Mouse (Mus musculus) hindbrain, embryonic 14.5 days (tissue): ENCODE results near the gene Vti1a. TPM values are rescaled to one million over a fixed set of nuclear protein-coding genes. Genes with fewer than 3 reads are reported as not detected.

Experiments used
- ATAC-seq: fragments of 200-750 bp; cut with Nextera tagmentation; 2 replicates; pipeline ENCODE4 v1.8.0; 2017; ENCODE audit warnings: moderate number of reproducible peaks, mild to moderate bottlenecking, moderate TSS enrichment, moderate library complexity; ENCODE audit not compliant: low FRiP score
- DNase-seq: peaks from one replicate; pipeline ENCODE4 v3.0.0-alpha.2; 2015; ENCODE audit warnings: low spot score
- H3K27ac ChIP-seq: fragments of 300-500 bp; sonication (generic); 2 replicates; pipeline ENCODE4 v1.5.1; 2014; ENCODE audit warnings: mild to moderate bottlenecking, moderate library complexity
- H3K27me3 ChIP-seq: fragments of 300-500 bp; sonication (generic); 2 replicates; pipeline ENCODE4 v1.6.1; 2014; ENCODE audit warnings: mild to moderate bottlenecking, low read length, mixed read lengths; ENCODE audit not compliant: control insufficient read depth, insufficient read depth
- H3K36me3 ChIP-seq: fragments of 300-500 bp; sonication (generic); replicated peaks from 2 replicates; pipeline ENCODE4 v1.6.1; 2014; ENCODE audit not compliant: control insufficient read depth, insufficient read depth
- H3K4me1 ChIP-seq: fragments of 300-500 bp; sonication (generic); replicated peaks from 2 replicates; pipeline ENCODE4 v1.6.1; 2014; ENCODE audit warnings: antibody characterized with exemption, low read length, mixed read lengths; ENCODE audit not compliant: control insufficient read depth, insufficient read depth
- H3K4me2 ChIP-seq: fragments of 300-500 bp; sonication (generic); replicated peaks from 2 replicates; pipeline ENCODE4 v1.6.1; 2014; ENCODE audit warnings: mild to moderate bottlenecking, moderate library complexity
- H3K4me3 ChIP-seq: fragments of 300-500 bp; sonication (generic); replicated peaks from 2 replicates; pipeline ENCODE4 v1.5.1; 2014; ENCODE audit warnings: mild to moderate bottlenecking, low read length
- H3K9ac ChIP-seq: fragments of 300-500 bp; sonication (generic); 2 replicates; pipeline ENCODE4 v1.6.1; 2014
- H3K9me3 ChIP-seq: fragments of 300-500 bp; sonication (generic); 2 replicates; pipeline ENCODE4 v1.6.1; 2016; ENCODE audit warnings: low read length; ENCODE audit not compliant: control insufficient read depth
- WGBS: fragments of 180-500 bp; shearing (Covaris S2); extraction: QIAGEN DNeasy Blood & Tissue Kit; methylation state at CpG from one replicate; pipeline ENCODE4 v1.1.7; 2014; 5-methylcytosine and 5-hydroxymethylcytosine counted together
- polyA plus RNA-seq: library from polyadenylated mRNA; unstranded; fragments of >200 nt; fragmentation: Nextera tagmentation; extraction: Ambion mirVana; gene quantifications from 2 replicates; pipeline ENCODE4 v1.2.1, GENCODE M21; 2014

The Vti1a gene
- polyA plus RNA-seq, 1 experiment from 2014 or later: 32.1 TPM

GRCm38 (mm10) chr19:55548206-55548605, 232.1 kb downstream of the Vti1a start:
- Histone ChIP-seq H3K9me3 (no peaks in the 10 kb centered on the region), H3K27me3 (peaks cover 13% of the 10 kb centered on the region; the same call in 1 of the 2 replicates), H3K4me3 (no peak overlapping the region), H3K4me2 (no peak overlapping the region), H3K4me1 (no peaks in the 10 kb centered on the region), H3K27ac (no peak overlapping the region), H3K9ac (no peak overlapping the region), H3K36me3 (no peaks in the 10 kb centered on the region)
- no peak for DNase-seq
- 91% methylated on average over 10 of the region's 10 CpGs for WGBS
- no peak for ATAC-seq

DNA sequence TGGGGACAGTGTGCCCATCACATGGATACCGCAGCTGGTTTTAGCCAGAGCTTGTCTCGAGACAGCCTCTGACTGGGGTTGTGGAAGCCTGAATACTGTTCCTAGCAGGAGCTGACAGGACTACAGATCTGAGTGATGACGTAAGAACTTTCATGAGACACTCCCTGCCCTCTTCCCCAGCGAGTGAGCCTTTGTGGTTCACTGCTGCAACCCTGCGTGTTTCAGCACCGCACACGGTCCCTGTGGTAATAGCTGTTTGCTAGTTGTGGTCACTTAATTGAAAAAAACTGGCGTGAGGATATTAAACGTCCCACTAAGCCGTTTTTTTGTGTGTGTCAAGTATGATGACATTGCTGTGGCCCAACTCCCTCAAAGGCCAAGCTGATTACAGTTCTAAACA, 232.6 kb downstream of the Vti1a start:
- H3K4me3 ChIP-seq: no peak overlapping the region
- no peak overlapping the region for H3K27ac ChIP-seq
- H3K4me2 ChIP-seq: no peak overlapping the region
- 75% methylated on average over 10 of the region's 10 CpGs for WGBS
- peaks cover 13% of the 10 kb centered on the region; the same call in 1 of the 2 replicates for H3K27me3 ChIP-seq
- DNase-seq (no peak), ATAC-seq (no peak)
- no peaks in the 10 kb centered on the region for H3K4me1 ChIP-seq
- H3K9me3 ChIP-seq: no peaks in the 10 kb centered on the region
- H3K9ac ChIP-seq: no peak overlapping the region
- H3K36me3 ChIP-seq: no peaks in the 10 kb centered on the region

DNA sequence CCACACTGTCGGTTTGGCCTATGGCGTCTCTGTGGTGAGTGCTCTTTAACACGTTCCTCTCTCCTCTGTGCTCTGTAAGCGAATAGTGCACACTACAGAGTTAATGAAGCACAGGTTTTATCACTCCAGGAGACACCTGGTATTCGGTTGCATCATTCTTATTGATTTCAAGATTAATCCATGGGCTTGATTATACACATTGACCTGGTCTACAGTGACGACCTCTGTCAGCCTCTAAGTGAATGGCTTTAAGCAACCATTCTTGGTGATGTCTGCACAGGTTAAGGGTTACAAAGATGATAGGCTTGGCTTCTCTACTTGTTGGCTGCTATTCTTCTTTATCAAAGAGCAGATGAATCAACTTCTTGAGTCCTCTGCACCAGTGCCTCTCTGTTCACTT, 234.1 kb downstream of the Vti1a start:
- Histone ChIP-seq H3K36me3 (no peaks in the 10 kb centered on the region), H3K9me3 (no peaks in the 10 kb centered on the region), H3K9ac (no peak overlapping the region), H3K4me1 (no peaks in the 10 kb centered on the region), H3K4me2 (no peak overlapping the region), H3K27me3 (peaks cover 20% of the 10 kb centered on the region; the same call in 1 of the 2 replicates), H3K27ac (no peak overlapping the region), H3K4me3 (no peak overlapping the region)
- WGBS: 85% methylated on average over 6 of the region's 6 CpGs
- ATAC-seq (no peak), DNase-seq (no peak)

- WGBS: 69% methylated on average over 7 of the region's 7 CpGs
- Histone ChIP-seq H3K27me3 (peaks cover 20% of the 10 kb centered on the region; the same call in 1 of the 2 replicates), H3K4me2 (no peak overlapping the region), H3K9me3 (no peaks in the 10 kb centered on the region), H3K4me3 (no peak overlapping the region), H3K4me1 (peaks cover 7% of the 10 kb centered on the region; the same call in 1 of the 2 replicates), H3K27ac (no peak overlapping the region), H3K9ac (no peak overlapping the region), H3K36me3 (no peaks in the 10 kb centered on the region)
- DNase-seq (no peak), ATAC-seq (no peak)
These were observed 236.2 kb downstream of the Vti1a start for GRCm38 (mm10) chr19:55552339-55552738.

GRCm38 (mm10) chr19:55552861-55553260, 236.8 kb downstream of the Vti1a start:
- Histone ChIP-seq H3K27me3 (peaks cover 20% of the 10 kb centered on the region; the same call in 1 of the 2 replicates), H3K4me3 (no peak overlapping the region), H3K27ac (no peak overlapping the region), H3K36me3 (no peaks in the 10 kb centered on the region), H3K9ac (no peak overlapping the region), H3K4me1 (peaks cover 7% of the 10 kb centered on the region; the same call in 1 of the 2 replicates), H3K9me3 (no peaks in the 10 kb centered on the region), H3K4me2 (no peak overlapping the region)
- 65% methylated on average over 7 of the region's 7 CpGs for WGBS
- no peak for ATAC-seq
- no peak for DNase-seq

DNA sequence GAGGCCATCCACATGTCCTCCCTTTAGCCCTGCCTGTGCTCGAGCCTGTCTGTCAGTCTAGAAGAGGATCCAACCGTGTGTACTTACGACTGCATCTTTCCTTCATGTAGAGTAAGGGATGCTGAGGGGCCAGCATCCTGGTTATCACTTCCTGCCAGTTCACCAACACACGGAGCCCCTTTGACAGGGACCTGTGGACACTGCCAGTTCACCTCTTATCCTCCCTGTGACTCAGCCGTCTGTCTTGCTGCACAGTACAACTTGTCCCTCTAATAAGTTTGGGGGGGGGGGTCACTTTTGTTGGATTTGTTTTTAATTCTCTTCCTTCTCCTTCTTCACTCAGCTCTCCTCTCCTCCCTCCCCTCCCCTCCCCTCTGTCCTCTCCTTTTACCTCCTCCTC, 238.2 kb downstream of the Vti1a start:
- WGBS: 61% methylated on average over 5 of the region's 5 CpGs
- no peak for ATAC-seq
- Histone ChIP-seq H3K4me3 (no peak overlapping the region), H3K9ac (no peak overlapping the region), H3K27me3 (peaks cover 20% of the 10 kb centered on the region), H3K9me3 (no peaks in the 10 kb centered on the region), H3K4me1 (peaks cover 7% of the 10 kb centered on the region; the same call in 1 of the 2 replicates), H3K36me3 (no peaks in the 10 kb centered on the region), H3K4me2 (no peak overlapping the region), H3K27ac (no peak overlapping the region)
- DNase-seq: no peak

- 76% methylated on average over 9 of the region's 9 CpGs for WGBS
- Histone ChIP-seq H3K27me3 (peaks cover 20% of the 10 kb centered on the region), H3K27ac (no peak overlapping the region), H3K36me3 (no peaks in the 10 kb centered on the region), H3K4me2 (no peak overlapping the region), H3K9me3 (no peaks in the 10 kb centered on the region), H3K4me1 (peaks cover 7% of the 10 kb centered on the region; the same call in 1 of the 2 replicates), H3K9ac (no peak overlapping the region), H3K4me3 (no peak overlapping the region)
- no peak for DNase-seq
- no peak for ATAC-seq
These were observed 238.6 kb downstream of the Vti1a start for GRCm38 (mm10) chr19:55554703-55555102.

DNA sequence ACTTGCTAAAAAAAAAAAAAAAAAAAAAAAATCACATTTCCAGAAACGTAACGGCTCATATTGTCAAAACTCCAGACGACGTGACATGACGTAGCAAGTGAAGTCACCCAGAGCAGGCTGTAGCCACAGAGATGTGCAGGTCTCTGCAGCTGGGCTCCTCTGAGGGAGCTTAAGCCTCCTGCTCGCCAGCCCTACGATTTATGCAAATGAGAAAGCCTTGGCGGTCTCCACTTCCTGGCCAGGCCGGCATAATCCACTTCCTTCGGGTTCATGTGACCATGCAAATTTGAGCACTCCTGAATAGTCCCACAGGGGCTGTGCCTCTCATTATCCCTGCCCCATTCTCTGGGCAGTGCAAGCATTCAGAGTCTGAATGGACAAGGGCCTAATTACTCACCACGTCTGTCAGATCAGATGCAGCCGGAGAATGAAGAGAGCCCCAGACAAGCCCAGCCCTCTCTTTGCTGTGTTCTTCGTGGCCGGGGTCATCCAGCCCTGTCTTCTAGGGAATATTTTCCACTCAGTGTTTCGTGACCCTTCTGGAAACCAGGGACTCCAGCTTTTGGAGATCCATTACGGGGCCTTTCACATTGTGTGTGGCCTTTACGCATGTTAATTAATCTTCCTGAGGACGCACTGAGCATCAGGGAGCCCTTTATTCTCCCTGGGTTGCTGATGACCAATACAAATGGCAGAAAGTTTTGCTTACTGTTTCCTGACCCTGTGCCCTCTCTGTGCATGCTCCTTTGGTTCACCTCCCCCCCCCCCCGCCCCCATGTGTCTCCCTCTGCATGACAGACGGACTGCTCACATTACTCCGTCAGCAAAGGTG, 240.3 kb downstream of the Vti1a start:
- Histone ChIP-seq H3K27ac (no peak overlapping the region), H3K9me3 (no peaks in the 10 kb centered on the region), H3K4me1 (peaks cover 7% of the 10 kb centered on the region; the same call in 1 of the 2 replicates), H3K36me3 (no peaks in the 10 kb centered on the region), H3K4me3 (no peak overlapping the region), H3K9ac (no peak overlapping the region), H3K27me3 (peaks cover 24% of the 10 kb centered on the region), H3K4me2 (peak overlapping the region; percentile 41)
- DNase-seq (peak; percentile 75), ATAC-seq (peak; percentile 96)
- 5% methylated on average over 21 of the region's 21 CpGs for WGBS

GRCm38 (mm10) chr19:55559331-55559730, 243.2 kb downstream of the Vti1a start:
- ATAC-seq (no peak), DNase-seq (no peak)
- Histone ChIP-seq H3K4me3 (no peak overlapping the region), H3K36me3 (no peaks in the 10 kb centered on the region), H3K4me1 (peaks cover 14% of the 10 kb centered on the region; the same call in 1 of the 2 replicates), H3K9me3 (no peaks in the 10 kb centered on the region), H3K9ac (no peak overlapping the region), H3K4me2 (no peak overlapping the region), H3K27ac (no peak overlapping the region), H3K27me3 (peaks cover 15% of the 10 kb centered on the region)
- WGBS: 89% methylated on average over 12 of the region's 12 CpGs
